Mouse (Mus musculus) myocyte (in vitro differentiated cells): ENCODE results near the gene Phlpp1. TPM values are rescaled to one million over a fixed set of nuclear protein-coding genes. Genes with fewer than 3 reads are reported as not detected.
A peak's percentile ranks its signal among the peaks of the same experiment; 100 is the strongest.

Experiments
- H3K27me3 ChIP-seq: one replicate; pipeline ENCODE4 v1.6.1; 2011; ENCODE audit not compliant: control insufficient read depth, insufficient read depth, insufficient read length
- H3K36me3 ChIP-seq: one replicate; pipeline ENCODE4 v1.6.1; 2011; ENCODE audit not compliant: control insufficient read depth, insufficient read depth
- H3K4me2 ChIP-seq: one replicate; pipeline ENCODE4 v1.6.1; 2011; ENCODE audit warnings: low read depth, control low read depth
- H3K4me3 ChIP-seq: one replicate; pipeline ENCODE4 v1.5.1; 2011; ENCODE audit warnings: mild to moderate bottlenecking, control low read depth, moderate library complexity
- H3K79me2 ChIP-seq: one replicate; pipeline ENCODE4 v1.6.1; 2011; ENCODE audit not compliant: control insufficient read depth, insufficient read depth
- H3ac ChIP-seq: one replicate; pipeline ENCODE4 v1.6.1; 2011; ENCODE audit not compliant: control insufficient read depth, insufficient read length
- CEBPB ChIP-seq: IDR thresholded peaks from 2 replicates; pipeline ENCODE4 v1.6.1; 2011; ENCODE audit warnings: mild to moderate bottlenecking, moderate library complexity; ENCODE audit not compliant: poor library complexity, insufficient read depth, severe bottlenecking
- E2F4 ChIP-seq: IDR thresholded peaks from one replicate; pipeline ENCODE4 v1.6.1; 2011; ENCODE audit warnings: mild to moderate bottlenecking, control low read depth, moderate library complexity; ENCODE audit not compliant: insufficient read depth
- MAX ChIP-seq: IDR thresholded peaks from one replicate; pipeline ENCODE4 v1.6.1; 2011; ENCODE audit warnings: low read depth, mild to moderate bottlenecking, control low read depth
- MYOD1 ChIP-seq, 3 experiments: IDR thresholded peaks; one replicate each; pipeline ENCODE4 v1.6.1; 2011; ENCODE audit warnings: control low read depth in 2 of 3, low read depth in 2 of 3, mild to moderate bottlenecking in 2 of 3, moderate library complexity in 1 of 3; ENCODE audit not compliant: insufficient read length in 2 of 3, control insufficient read depth in 1 of 3
- MYOG ChIP-seq, 3 experiments: IDR thresholded peaks; one replicate each; pipeline ENCODE4 v1.6.1; 2011; ENCODE audit warnings: control low read depth in 2 of 3, low read depth in 2 of 3, mild to moderate bottlenecking in 2 of 3; ENCODE audit not compliant: insufficient read length in 2 of 3, control insufficient read depth in 1 of 3, insufficient read depth in 1 of 3
- POLR2A ChIP-seq: IDR thresholded peaks from one replicate; pipeline ENCODE4 v1.6.1; 2011; ENCODE audit warnings: low read depth, mild to moderate bottlenecking, control low read depth, moderate library complexity; ENCODE audit not compliant: insufficient read length
- POLR2AphosphoS2 ChIP-seq: IDR thresholded peaks from one replicate; pipeline ENCODE4 v1.6.1; 2011; ENCODE audit warnings: low read depth, control low read depth; ENCODE audit not compliant: insufficient read length
- REST ChIP-seq: IDR thresholded peaks from one replicate; pipeline ENCODE4 v1.6.1; 2011; ENCODE audit warnings: mild to moderate bottlenecking, control low read depth, moderate library complexity; ENCODE audit not compliant: insufficient read depth, insufficient read length
- SRF ChIP-seq: IDR thresholded peaks from one replicate; pipeline ENCODE4 v1.6.1; 2011; ENCODE audit warnings: low read depth; ENCODE audit not compliant: control insufficient read depth, insufficient read length
- TCF12 ChIP-seq: IDR thresholded peaks from one replicate; pipeline ENCODE4 v1.6.1; 2011; ENCODE audit warnings: mild to moderate bottlenecking, control low read depth; ENCODE audit not compliant: poor library complexity, insufficient read depth, severe bottlenecking
- TCF3 ChIP-seq: IDR thresholded peaks from one replicate; pipeline ENCODE4 v1.6.1; 2011; ENCODE audit warnings: low read depth, control low read depth; ENCODE audit not compliant: insufficient read length
- USF1 ChIP-seq: IDR thresholded peaks from one replicate; pipeline ENCODE4 v1.6.1; 2011; ENCODE audit warnings: low read depth, mild to moderate bottlenecking, control low read depth, moderate library complexity
- polyA plus RNA-seq: library from polyadenylated mRNA; unstranded; fragments of >200 nt; fragmentation: generic; extraction: Trizol; gene quantifications from one replicate; pipeline ENCODE4 v1.2.1, GENCODE M21; 2012; ENCODE audit warnings: missing spikeins

The Phlpp1 gene
- polyA plus RNA-seq, 1 experiment, result 7.9 TPM

- Histone ChIP-seq H3K27me3 (no peaks in the 10 kb centered on the region), H3K4me2 (no peak overlapping the region), H3K79me2 (no peaks in the 10 kb centered on the region), H3K4me3 (no peak overlapping the region), H3K36me3 (no peaks in the 10 kb centered on the region), H3ac (no peak overlapping the region)
- TF ChIP-seq SRF (no peak), TCF12 (no peak), REST (no peak), MYOD1 (IDR thresholded peaks at IDR 0.05; ENCODE audit: control insufficient read depth in 1 of 3, insufficient read length in 2 of 3, low read depth in 2 of 3) (no peak), MAX (no peak), E2F4 (no peak), CEBPB (no peak), POLR2AphosphoS2 (no peak), TCF3 (no peak), MYOG (IDR thresholded peaks at IDR 0.05; ENCODE audit: control insufficient read depth in 1 of 3, insufficient read depth in 1 of 3, insufficient read length in 2 of 3, low read depth in 2 of 3) (no peak), USF1 (no peak), POLR2A (no peak)
Observed at GRCm38 (mm10) chr1:106145565-106146190, 25.9 kb upstream of the Phlpp1 start.

- TF ChIP-seq MYOD1 (IDR thresholded peaks at IDR 0.05; ENCODE audit: control insufficient read depth in 1 of 3, insufficient read length in 2 of 3, low read depth in 2 of 3), result no peak
- peak overlapping the region; percentile 28 for H3K4me2 ChIP-seq
- no peak overlapping the region for H3ac ChIP-seq
- no peaks in the 10 kb centered on the region for H3K27me3 ChIP-seq
- no peaks in the 10 kb centered on the region for H3K36me3 ChIP-seq
- no peaks in the 10 kb centered on the region for H3K79me2 ChIP-seq
- no peak overlapping the region for H3K4me3 ChIP-seq
Observed at GRCm38 (mm10) chr1:106148386-106149380, 22.9 kb upstream of the Phlpp1 start.

- Histone ChIP-seq H3K79me2 (no peaks in the 10 kb centered on the region), H3K4me2 (no peak overlapping the region), H3ac (no peak overlapping the region), H3K4me3 (no peak overlapping the region), H3K36me3 (no peaks in the 10 kb centered on the region), H3K27me3 (no peaks in the 10 kb centered on the region)
- TF ChIP-seq USF1, result no peak
- no peak for TF ChIP-seq POLR2AphosphoS2
- TF ChIP-seq MYOD1 (IDR thresholded peaks at IDR 0.05; ENCODE audit: control insufficient read depth in 1 of 3, insufficient read length in 2 of 3, low read depth in 2 of 3), result peak in 1 of 3 experiments; percentile 52
- TF ChIP-seq CEBPB, result no peak
Observed at GRCm38 (mm10) chr1:106151846-106152245, 19.7 kb upstream of the Phlpp1 start.

- H3ac ChIP-seq, result no peak overlapping the region
- no peaks in the 10 kb centered on the region for H3K36me3 ChIP-seq
- TF ChIP-seq POLR2A (no peak), USF1 (no peak), TCF3 (no peak), CEBPB (no peak), E2F4 (no peak), MYOD1 (IDR thresholded peaks at IDR 0.05; ENCODE audit: control insufficient read depth in 1 of 3, insufficient read length in 2 of 3, low read depth in 2 of 3) (no peak), REST (no peak), SRF (no peak), TCF12 (no peak), POLR2AphosphoS2 (no peak), MYOG (IDR thresholded peaks at IDR 0.05; ENCODE audit: control insufficient read depth in 1 of 3, insufficient read depth in 1 of 3, insufficient read length in 2 of 3, low read depth in 2 of 3) (no peak), MAX (no peak)
- no peak overlapping the region for H3K4me2 ChIP-seq
- no peaks in the 10 kb centered on the region for H3K27me3 ChIP-seq
- no peak overlapping the region for H3K4me3 ChIP-seq
- no peaks in the 10 kb centered on the region for H3K79me2 ChIP-seq
Observed at GRCm38 (mm10) chr1:106152742-106153141, 18.8 kb upstream of the Phlpp1 start.

GRCm38 (mm10) chr1:106154590-106154989 is 17.0 kb upstream of the Phlpp1 start:
- H3K4me2 ChIP-seq, result no peak overlapping the region
- no peaks in the 10 kb centered on the region for H3K27me3 ChIP-seq
- no peak overlapping the region for H3ac ChIP-seq
- no peaks in the 10 kb centered on the region for H3K79me2 ChIP-seq
- H3K36me3 ChIP-seq, result no peaks in the 10 kb centered on the region
- no peak for TF ChIP-seq USF1
- TF ChIP-seq POLR2A, result no peak
- no peak for TF ChIP-seq MAX
- TF ChIP-seq TCF3, result no peak
- no peak for TF ChIP-seq POLR2AphosphoS2
- H3K4me3 ChIP-seq, result no peak overlapping the region
